Comparison of ENCODE assay signal across 13 mouse cellular contexts in the genomic region with DNA sequence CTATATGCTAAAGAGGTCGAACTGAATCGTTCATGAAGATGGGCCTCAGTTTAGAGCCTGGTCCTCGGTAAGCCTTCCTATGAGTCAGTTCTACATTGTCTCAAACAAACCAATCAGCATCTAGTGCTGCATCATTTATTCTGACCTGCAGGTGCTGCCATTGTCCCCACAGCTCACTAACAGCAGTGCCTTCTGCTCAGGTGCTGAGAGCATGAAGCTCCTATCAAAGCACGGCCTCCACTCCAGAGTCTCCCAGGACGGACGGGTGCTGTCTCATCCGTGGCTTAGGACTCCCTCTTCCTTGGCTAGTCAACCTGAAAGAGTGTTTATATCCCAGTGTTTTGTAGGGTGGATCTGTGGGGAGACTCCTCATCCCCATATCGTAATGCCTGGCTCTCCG. TPM values are rescaled to one million over a fixed set of nuclear protein-coding genes. Genes with fewer than 3 reads are reported as not detected.
DNase-seq lines count a peak whose midpoint lies in the region; ATAC-seq and TF ChIP-seq lines count a peak whose summit lies in the region.
"Had no signal": no experiment of that assay in that cellular context is flagged by ENCODE, and none has a peak within 500 bp of the region (broad histone marks: within the 10 kb centered on the region; RNA-seq: fewer than 3 reads in every experiment).

No protein-coding gene starts in this region.

- TF ChIP-seq CTCF in cerebellum, adult 2 months (IDR thresholded peaks at IDR 0.05; ENCODE audit: borderline replicate concordance, insufficient read depth, low read depth, low read length): 0 out of 2 replicates have a peak, but pooled peaks have one; percentile 6

- H3K9ac ChIP-seq in kidney, embryonic 16.5 days (replicated peaks; ENCODE audit: low read length): no peak overlapping the region
- H3K9ac ChIP-seq in forebrain, embryonic 14.5 days (ENCODE audit: low read length): no peak overlapping the region
- H3K9ac ChIP-seq in midbrain, embryonic 15.5 days: no peak overlapping the region
- H3K9ac ChIP-seq: heart, embryonic 12.5 days had no signal

- TF ChIP-seq POLR2A in cerebellum, adult 2 months (IDR thresholded peaks at IDR 0.05; ENCODE audit: borderline replicate concordance, insufficient read depth, low read length): no peak

- H3K4me2 ChIP-seq in kidney, embryonic 16.5 days (replicated peaks; ENCODE audit: low read depth, low read length): no peak overlapping the region
- no peak overlapping the region for H3K4me2 ChIP-seq in forebrain, embryonic 14.5 days (ENCODE audit: low read length)
- no peak overlapping the region for H3K4me2 ChIP-seq in midbrain, embryonic 15.5 days
- H3K4me2 ChIP-seq: heart, embryonic 12.5 days had no signal

- no peaks in the 10 kb centered on the region for H3K9me3 ChIP-seq in kidney, embryonic 16.5 days (ENCODE audit: low read length)
- H3K9me3 ChIP-seq in forebrain, embryonic 14.5 days (replicated peaks; ENCODE audit: control insufficient read depth, low read length): no peaks in the 10 kb centered on the region
- no peaks in the 10 kb centered on the region for H3K9me3 ChIP-seq in midbrain, embryonic 15.5 days
- H3K9me3 ChIP-seq: heart, embryonic 12.5 days had no signal

- H3K27me3 ChIP-seq in cerebellum, adult 2 months (ENCODE audit: control insufficient read depth, insufficient read depth, low read length): no peaks in the 10 kb centered on the region
- H3K27me3 ChIP-seq in kidney, embryonic 16.5 days (ENCODE audit: insufficient read depth, low read length): no peaks in the 10 kb centered on the region
- no peaks in the 10 kb centered on the region for H3K27me3 ChIP-seq in forebrain, embryonic 14.5 days (replicated peaks; ENCODE audit: control insufficient read depth, insufficient read depth, low read length)
- H3K27me3 ChIP-seq in midbrain, embryonic 15.5 days (replicated peaks): no peaks in the 10 kb centered on the region
- H3K27me3 ChIP-seq: heart, embryonic 12.5 days had no signal

- WGBS in cerebellum, adult 2 months: 67% methylated on average over 9 of the region's 9 CpGs
- WGBS in kidney, embryonic 16.5 days: 67% methylated on average over 9 of the region's 9 CpGs
- WGBS in forebrain, embryonic 14.5 days: 80% methylated on average over 9 of the region's 9 CpGs
- 62% methylated on average over 9 of the region's 9 CpGs for whole genome bisulfite sequencing in midbrain, embryonic 15.5 days

- no peak overlapping the region for H3K4me3 ChIP-seq in cerebellum, adult 2 months (replicated peaks; ENCODE audit: insufficient read depth, low read depth, low read length)
- H3K4me3 ChIP-seq in kidney, embryonic 16.5 days (ENCODE audit: low read length): no peak overlapping the region
- H3K4me3 ChIP-seq in forebrain, embryonic 14.5 days (ENCODE audit: low read depth, low read length): no peak overlapping the region
- no peak overlapping the region for H3K4me3 ChIP-seq in midbrain, embryonic 15.5 days
- H3K4me3 ChIP-seq: heart, embryonic 12.5 days had no signal

- H3K27ac ChIP-seq in cerebellum, adult 2 months (ENCODE audit: insufficient read depth, low read length): no peak overlapping the region
- H3K27ac ChIP-seq in kidney, embryonic 16.5 days (ENCODE audit: low read length): no peak overlapping the region
- peak overlapping the region; percentile 74 for H3K27ac ChIP-seq in forebrain, embryonic 14.5 days (ENCODE audit: low read depth, low read length)
- H3K27ac ChIP-seq in midbrain, embryonic 15.5 days: peak overlapping the region; percentile 86

- 0 out of 2 replicates have a peak, but pooled peaks cover 2% of the 10 kb centered on the region for H3K4me1 ChIP-seq in cerebellum, adult 2 months (ENCODE audit: control insufficient read depth, insufficient read depth, low read length)
- no peaks in the 10 kb centered on the region for H3K4me1 ChIP-seq in kidney, embryonic 16.5 days (ENCODE audit: insufficient read depth, low read length)
- H3K4me1 ChIP-seq in forebrain, embryonic 14.5 days (ENCODE audit: control insufficient read depth, insufficient read depth, low read length): peaks cover 18% of the 10 kb centered on the region
- H3K4me1 ChIP-seq in midbrain, embryonic 15.5 days: peaks cover 19% of the 10 kb centered on the region

- no peaks in the 10 kb centered on the region for H3K36me3 ChIP-seq in kidney, embryonic 16.5 days (ENCODE audit: insufficient read depth, low read length)
- no peaks in the 10 kb centered on the region for H3K36me3 ChIP-seq in forebrain, embryonic 14.5 days (ENCODE audit: control insufficient read depth, insufficient read depth, low read length)
- no peaks in the 10 kb centered on the region for H3K36me3 ChIP-seq in midbrain, embryonic 15.5 days (replicated peaks)
- H3K36me3 ChIP-seq: heart, embryonic 12.5 days had no signal

- 0 out of 2 replicates have a peak, but pooled peaks have one; percentile 39 for ATAC-seq in kidney, embryonic 16.5 days (ENCODE audit: low FRiP score, low TSS enrichment)
- ATAC-seq in forebrain, embryonic 14.5 days: peak; percentile 1; the same call in 1 of the 2 replicates
- ATAC-seq in midbrain, embryonic 15.5 days (replicated peaks): peak; percentile 63

- no peak for DNase-seq in cerebellum, adult 2 months
- DNase-seq in cerebellum, adult 9-10 months: no peak
- no peak for DNase-seq in kidney, adult 11 months
- no peak for DNase-seq in forebrain, embryonic 14.5 days (ENCODE audit: low spot score)
- no peak for DNase-seq in left cerebral cortex, adult 18-20 months (ENCODE audit: low spot score in 2 of 2)
- DNase-seq in cerebellum, adult 18-20 months: no peak
- DNase-seq: adrenal gland, postnatal 14 days; heart, postnatal 4 days; lung, adult 2 months; thymus, adult 18-20 months had no signal

RNA-seq across cellular contexts. Expression of a gene that starts 14.0 kb away (rescaled TPM):
- polyA plus RNA-seq in cerebellum, adult 2 months (2012; rRNA removed): 5.3 and 6.6 TPM in 2 replicates
- 6.8 and 7.2 TPM in 2 replicates for polyA plus RNA-seq in kidney, embryonic 16.5 days (2015; fragmentation: Nextera tagmentation; extraction: Ambion mirVana)
- polyA plus RNA-seq in forebrain, embryonic 14.5 days (2014; fragmentation: Nextera tagmentation; extraction: Ambion mirVana): 2.5 and 2.8 TPM in 2 replicates
- polyA plus RNA-seq in midbrain, embryonic 15.5 days (2015; fragmentation: Nextera tagmentation; extraction: Ambion mirVana): 0.87 and 0.96 TPM in 2 replicates
- total RNA-seq in left cerebral cortex, adult 18-20 months (2021): 10 to 100 TPM; 11.5 to 18.6 TPM

RNA-seq across cellular contexts. Expression of a gene that starts 17.8 kb away (rescaled TPM):
- polyA plus RNA-seq in cerebellum, adult 2 months (2012; rRNA removed): 1.4 and 1.5 TPM in 2 replicates
- 12.3 and 13.0 TPM in 2 replicates for polyA plus RNA-seq in kidney, embryonic 16.5 days (2015; fragmentation: Nextera tagmentation; extraction: Ambion mirVana)
- 1.2 and 1.3 TPM in 2 replicates for polyA plus RNA-seq in forebrain, embryonic 14.5 days (2014; fragmentation: Nextera tagmentation; extraction: Ambion mirVana)
- polyA plus RNA-seq in midbrain, embryonic 15.5 days (2015; fragmentation: Nextera tagmentation; extraction: Ambion mirVana): 1.3 and 1.6 TPM in 2 replicates
- 1 to 10 TPM; 4.2 to 7.1 TPM for total RNA-seq in left cerebral cortex, adult 18-20 months (2021)

Comparison
In these comparisons a context has a peak if more than half of its experiments do, and no peak if none do; other contexts are left out.
1. H3K27ac ChIP-seq: peak in forebrain, embryonic 14.5 days (single experiment) and midbrain, embryonic 15.5 days (single experiment); none in cerebellum, adult 2 months (single experiment) and kidney, embryonic 16.5 days (single experiment).
2. ATAC-seq: peak in every context shown above with its lines; median percentile 63 in midbrain, embryonic 15.5 days; 39 in kidney, embryonic 16.5 days; 1 in forebrain, embryonic 14.5 days.